Comparison of ENCODE assay signal across 16 mouse cellular contexts in genomic region chr2:70094446-70094845, GRCm38 (mm10). TPM values are rescaled to one million over a fixed set of nuclear protein-coding genes. Genes with fewer than 3 reads are reported as not detected.
"Had no signal": no experiment of that assay in that cellular context is flagged by ENCODE, and none has a peak within 500 bp of the region (broad histone marks: within the 10 kb centered on the region; RNA-seq: fewer than 3 reads in every experiment).

No protein-coding gene starts in this region.

- H3K27me3 ChIP-seq: kidney, embryonic 15.5 days; limb, embryonic 13.5 days; liver, embryonic 15.5 days; neural tube, embryonic 13.5 days; stomach, embryonic 15.5 days had no signal

- H3K4me2 ChIP-seq: kidney, embryonic 15.5 days; limb, embryonic 13.5 days; liver, embryonic 15.5 days; lung, embryonic 14.5 days; midbrain, embryonic 11.5 days; neural tube, embryonic 13.5 days; stomach, embryonic 15.5 days had no signal

- H3K27ac ChIP-seq: kidney, embryonic 15.5 days; limb, embryonic 13.5 days; liver, embryonic 15.5 days; neural tube, embryonic 13.5 days; stomach, embryonic 15.5 days had no signal

- H3K4me3 ChIP-seq: kidney, embryonic 15.5 days; limb, embryonic 13.5 days; liver, embryonic 15.5 days; neural tube, embryonic 13.5 days; stomach, embryonic 15.5 days had no signal

- DNase-seq: kidney, adult 2 months; kidney, postnatal 14 days; layer of hippocampus, adult 9-11 months; layer of hippocampus, postnatal 36 days; lung, embryonic 14.5 days; lung, postnatal 10 days; lung, postnatal 4 days; retina, postnatal 1 day had no signal

- H3K9me3 ChIP-seq: kidney, embryonic 15.5 days; limb, embryonic 13.5 days; liver, embryonic 15.5 days; neural tube, embryonic 13.5 days; stomach, embryonic 15.5 days had no signal

- H3K9ac ChIP-seq: kidney, embryonic 15.5 days; limb, embryonic 13.5 days; liver, embryonic 15.5 days; lung, embryonic 14.5 days; neural tube, embryonic 13.5 days; stomach, embryonic 15.5 days had no signal

- ATAC-seq: midbrain, embryonic 16.5 days had no signal

- H3K36me3 ChIP-seq: kidney, embryonic 15.5 days; limb, embryonic 13.5 days; liver, embryonic 15.5 days; neural tube, embryonic 13.5 days; stomach, embryonic 15.5 days had no signal

- H3K4me1 ChIP-seq: liver, embryonic 15.5 days had no signal

RNA-seq across cellular contexts. Expression of gene Myo3b, which starts 55.5 kb away (rescaled TPM):
- total RNA-seq: liver, adult 2 months had no signal
- polyA plus RNA-seq: limb, embryonic 13.5 days; liver, adult 2 months; liver, embryonic 15.5 days; midbrain, embryonic 11.5 days had no signal
